Mouse (Mus musculus) lung, adult 2 months (tissue): Measurements from ENCODE around the gene Lipc.

Experiments used
- CTCF ChIP-seq: fragments of 200-500 bp; IDR thresholded peaks from 2 replicates; pipeline ENCODE4 v1.5.1; 2011; ENCODE audit warnings: mild to moderate bottlenecking, low read length, control low read depth; ENCODE audit not compliant: insufficient read depth
- POLR2A ChIP-seq: fragments of 200-500 bp; IDR thresholded peaks from 2 replicates; pipeline ENCODE4 v1.6.1; 2011; ENCODE audit warnings: low read depth, mild to moderate bottlenecking, control low read depth, low read length, borderline replicate concordance; ENCODE audit errors: extremely low read depth

GRCm38 (mm10) chr9:70926820-70927588 lies 25.0 kb downstream of the Lipc start:
- TF ChIP-seq POLR2A (no peak), CTCF (no peak)
